Mouse (Mus musculus): ENCODE results near the gene Tbx19. TPM values are rescaled to one million over a fixed set of nuclear protein-coding genes. Genes with fewer than 3 reads are reported as not detected.
A peak's percentile ranks its signal among the peaks of the same experiment; 100 is the strongest.

Tbx19 gene
- polyA plus RNA-seq, 1 experiment from 2014 or later = 0.13 TPM

GRCm38 (mm10) chr1:165194662-165195013 lies 34.1 kb upstream of the Tbx19 start:
- Histone ChIP-seq H3K4me1 (ENCODE audit: control insufficient read depth, insufficient read depth, low read length) (peaks cover 8% of the 10 kb centered on the region; the same call in 1 of the 2 replicates), H3K9me3 (replicated peaks; ENCODE audit: control insufficient read depth, low read length) (no peaks in the 10 kb centered on the region), H3K4me3 (ENCODE audit: low read depth, low read length) (peak overlapping the region; percentile 62), H3K36me3 (ENCODE audit: control insufficient read depth, insufficient read depth, low read length) (no peaks in the 10 kb centered on the region), H3K27me3 (replicated peaks; ENCODE audit: control insufficient read depth, insufficient read depth, low read length) (no peaks in the 10 kb centered on the region), H3K4me2 (ENCODE audit: low read length) (peak overlapping the region; percentile 93), H3K9ac (ENCODE audit: low read length) (peak overlapping the region; percentile 56), H3K27ac (ENCODE audit: low read depth, low read length) (no peak overlapping the region)
- ATAC-seq = no peak; the same call in 1 of the 2 replicates
- DNase-seq (ENCODE audit: low spot score) = no peak
- 12% methylated on average over 5 of the region's 5 CpGs for WGBS

- DNase-seq (ENCODE audit: low spot score) (peak; percentile 83), ATAC-seq (peak; percentile 90)
- Histone ChIP-seq H3K9me3 (replicated peaks; ENCODE audit: control insufficient read depth, low read length) (no peaks in the 10 kb centered on the region), H3K4me2 (ENCODE audit: low read length) (peak within 1 kb of the TSS; percentile 93), H3K27ac (ENCODE audit: low read depth, low read length) (no peak within 1 kb of the TSS), H3K36me3 (ENCODE audit: control insufficient read depth, insufficient read depth, low read length) (no peaks in the 10 kb centered on the region), H3K27me3 (replicated peaks; ENCODE audit: control insufficient read depth, insufficient read depth, low read length) (no peaks in the 10 kb centered on the region), H3K4me1 (ENCODE audit: control insufficient read depth, insufficient read depth, low read length) (peaks cover 8% of the 10 kb centered on the region; the same call in 1 of the 2 replicates), H3K4me3 (ENCODE audit: low read depth, low read length) (peak within 1 kb of the TSS; percentile 62), H3K9ac (ENCODE audit: low read length) (peak within 1 kb of the TSS; percentile 56)
- WGBS = under 1% methylated on average over 65 of the region's 69 CpGs
Observed at GRCm38 (mm10) chr1:165193880-165194661, 33.5 kb upstream of the Tbx19 start, which contains the start of gene Sft2d2. Gene Sft2d2 (minus strand): TSS chr1:165194438.

- WGBS = 20% methylated on average over 7 of the region's 7 CpGs
- Histone ChIP-seq H3K27ac (ENCODE audit: low read depth, low read length) (no peak overlapping the region), H3K27me3 (replicated peaks; ENCODE audit: control insufficient read depth, insufficient read depth, low read length) (no peaks in the 10 kb centered on the region), H3K9me3 (replicated peaks; ENCODE audit: control insufficient read depth, low read length) (no peaks in the 10 kb centered on the region), H3K4me1 (ENCODE audit: control insufficient read depth, insufficient read depth, low read length) (peaks cover 8% of the 10 kb centered on the region; the same call in 1 of the 2 replicates), H3K9ac (ENCODE audit: low read length) (peak overlapping the region; percentile 56), H3K36me3 (ENCODE audit: control insufficient read depth, insufficient read depth, low read length) (no peaks in the 10 kb centered on the region), H3K4me3 (ENCODE audit: low read depth, low read length) (peak overlapping the region; percentile 62), H3K4me2 (ENCODE audit: low read length) (peak overlapping the region; percentile 93)
- no peak for ATAC-seq
- DNase-seq (ENCODE audit: low spot score) = no peak
Observed at GRCm38 (mm10) chr1:165193426-165193825, 32.9 kb upstream of the Tbx19 start.

GRCm38 (mm10) chr1:165192714-165193264 lies 32.2 kb upstream of the Tbx19 start:
- no peak for DNase-seq (ENCODE audit: low spot score)
- no peak for ATAC-seq
- peaks cover 8% of the 10 kb centered on the region; the same call in 1 of the 2 replicates for H3K4me1 ChIP-seq (ENCODE audit: control insufficient read depth, insufficient read depth, low read length)
- no peak overlapping the region for H3K4me3 ChIP-seq (ENCODE audit: low read depth, low read length)
- WGBS = 79% methylated on average over 10 of the region's 10 CpGs
- no peaks in the 10 kb centered on the region for H3K36me3 ChIP-seq (ENCODE audit: control insufficient read depth, insufficient read depth, low read length)
- no peaks in the 10 kb centered on the region for H3K27me3 ChIP-seq (replicated peaks; ENCODE audit: control insufficient read depth, insufficient read depth, low read length)
- no peak overlapping the region for H3K9ac ChIP-seq (ENCODE audit: low read length)
- no peaks in the 10 kb centered on the region for H3K9me3 ChIP-seq (replicated peaks; ENCODE audit: control insufficient read depth, low read length)
- peak overlapping the region; percentile 16; the same call in 1 of the 2 replicates for H3K4me2 ChIP-seq (ENCODE audit: low read length)
- no peak overlapping the region for H3K27ac ChIP-seq (ENCODE audit: low read depth, low read length)

- Histone ChIP-seq H3K4me3 (ENCODE audit: low read depth, low read length) (no peak overlapping the region), H3K4me1 (ENCODE audit: control insufficient read depth, insufficient read depth, low read length) (peaks cover 11% of the 10 kb centered on the region; the same call in 1 of the 2 replicates), H3K9me3 (replicated peaks; ENCODE audit: control insufficient read depth, low read length) (no peaks in the 10 kb centered on the region), H3K36me3 (ENCODE audit: control insufficient read depth, insufficient read depth, low read length) (no peaks in the 10 kb centered on the region), H3K27ac (ENCODE audit: low read depth, low read length) (no peak overlapping the region), H3K27me3 (replicated peaks; ENCODE audit: control insufficient read depth, insufficient read depth, low read length) (no peaks in the 10 kb centered on the region), H3K9ac (ENCODE audit: low read length) (no peak overlapping the region), H3K4me2 (ENCODE audit: low read length) (no peak overlapping the region)
- 76% methylated on average over 4 of the region's 4 CpGs for WGBS
- DNase-seq (ENCODE audit: low spot score) = no peak
- no peak for ATAC-seq
Observed at GRCm38 (mm10) chr1:165192102-165192501, 31.5 kb upstream of the Tbx19 start.

GRCm38 (mm10) chr1:165191611-165192010 lies 31.0 kb upstream of the Tbx19 start:
- Histone ChIP-seq H3K27me3 (replicated peaks; ENCODE audit: control insufficient read depth, insufficient read depth, low read length) (no peaks in the 10 kb centered on the region), H3K4me3 (ENCODE audit: low read depth, low read length) (no peak overlapping the region), H3K27ac (ENCODE audit: low read depth, low read length) (no peak overlapping the region), H3K4me1 (ENCODE audit: control insufficient read depth, insufficient read depth, low read length) (peaks cover 11% of the 10 kb centered on the region; the same call in 1 of the 2 replicates), H3K9me3 (replicated peaks; ENCODE audit: control insufficient read depth, low read length) (no peaks in the 10 kb centered on the region), H3K9ac (ENCODE audit: low read length) (no peak overlapping the region), H3K4me2 (ENCODE audit: low read length) (no peak overlapping the region), H3K36me3 (ENCODE audit: control insufficient read depth, insufficient read depth, low read length) (no peaks in the 10 kb centered on the region)
- WGBS = 40% methylated on average over 13 of the region's 13 CpGs
- ATAC-seq = no peak
- DNase-seq (ENCODE audit: low spot score) = peak; percentile 8

- Histone ChIP-seq H3K4me2 (ENCODE audit: low read length) (no peak overlapping the region), H3K9ac (ENCODE audit: low read length) (no peak overlapping the region), H3K27me3 (replicated peaks; ENCODE audit: control insufficient read depth, insufficient read depth, low read length) (no peaks in the 10 kb centered on the region), H3K27ac (ENCODE audit: low read depth, low read length) (no peak overlapping the region), H3K36me3 (ENCODE audit: control insufficient read depth, insufficient read depth, low read length) (no peaks in the 10 kb centered on the region), H3K4me3 (ENCODE audit: low read depth, low read length) (no peak overlapping the region), H3K9me3 (replicated peaks; ENCODE audit: control insufficient read depth, low read length) (no peaks in the 10 kb centered on the region), H3K4me1 (ENCODE audit: control insufficient read depth, insufficient read depth, low read length) (peaks cover 11% of the 10 kb centered on the region; the same call in 1 of the 2 replicates)
- WGBS = 94% methylated on average over 10 of the region's 10 CpGs
- no peak for DNase-seq (ENCODE audit: low spot score)
- ATAC-seq = no peak
Observed at GRCm38 (mm10) chr1:165190571-165191273, 30.1 kb upstream of the Tbx19 start.

DNA sequence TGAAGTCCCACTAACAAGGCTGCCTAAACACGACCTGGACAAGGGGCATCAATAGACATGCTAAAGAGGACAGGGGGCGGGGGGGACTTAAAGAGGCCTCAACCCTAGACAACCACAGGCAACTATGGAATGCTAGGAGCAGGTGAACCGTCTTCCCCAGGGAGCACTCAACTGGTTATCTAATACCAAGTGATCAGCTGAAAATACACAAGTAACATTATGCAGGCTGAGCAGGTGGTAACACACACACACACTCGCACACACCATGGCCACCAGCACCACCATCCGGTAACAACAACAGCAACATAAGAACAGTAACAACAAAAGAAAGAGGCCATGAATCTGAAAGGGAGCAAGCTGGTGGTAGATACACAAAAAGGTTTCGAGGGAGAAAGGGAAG lies 29.5 kb upstream of the Tbx19 start:
- Histone ChIP-seq H3K9ac (ENCODE audit: low read length) (no peak overlapping the region), H3K4me2 (ENCODE audit: low read length) (no peak overlapping the region), H3K27ac (ENCODE audit: low read depth, low read length) (no peak overlapping the region), H3K27me3 (replicated peaks; ENCODE audit: control insufficient read depth, insufficient read depth, low read length) (no peaks in the 10 kb centered on the region), H3K36me3 (ENCODE audit: control insufficient read depth, insufficient read depth, low read length) (no peaks in the 10 kb centered on the region), H3K4me3 (ENCODE audit: low read depth, low read length) (no peak overlapping the region), H3K4me1 (ENCODE audit: control insufficient read depth, insufficient read depth, low read length) (peaks cover 11% of the 10 kb centered on the region; the same call in 1 of the 2 replicates), H3K9me3 (replicated peaks; ENCODE audit: control insufficient read depth, low read length) (no peaks in the 10 kb centered on the region)
- WGBS = 76% methylated on average over 6 of the region's 6 CpGs
- ATAC-seq (no peak), DNase-seq (ENCODE audit: low spot score) (no peak)

Measured in forebrain, embryonic 14.5 days (tissue).